Mouse (Mus musculus): ENCODE results near the gene Wipf2. TPM values are rescaled to one million over a fixed set of nuclear protein-coding genes. Genes with fewer than 3 reads are reported as not detected.
"Not testable (repeated sequence)": the region's sequence is repeated elsewhere in the genome, so short reads cannot be mapped to it uniquely, and the experiment has no call there.

Wipf2 gene
- polyA plus RNA-seq (2015; fragmentation: Nextera tagmentation; extraction: Ambion mirVana) = 1.3 TPM in 2 replicates

- peak; percentile 92 for DNase-seq
- Histone ChIP-seq H3K4me2 (peak within 1 kb of the TSS; percentile 85), H3K4me1 (replicated peaks) (peaks cover 24% of the 10 kb centered on the region), H3K9ac (peak within 1 kb of the TSS; percentile 89), H3K9me3 (replicated peaks) (no peaks in the 10 kb centered on the region), H3K4me3 (replicated peaks) (peak within 1 kb of the TSS; percentile 79), H3K27me3 (no peaks in the 10 kb centered on the region), H3K36me3 (peaks cover 22% of the 10 kb centered on the region), H3K27ac (peak within 1 kb of the TSS; percentile 86)
- 8% methylated on average over 40 of the region's 41 CpGs for WGBS (ENCODE audit: insufficient replicate concordance)
- peak; percentile 91 for ATAC-seq (ENCODE audit: low read depth)
Measured at GRCm38 (mm10) chr11:98863028-98863750, at the start of gene Wipf2. Gene Wipf2, plus strand, starts transcription at chr11:98863638.

- Histone ChIP-seq H3K36me3 (peaks cover 95% of the 10 kb centered on the region), H3K9ac (no peak overlapping the region)
- 52% methylated on average over 1 of the region's 1 CpGs for WGBS (ENCODE audit: insufficient replicate concordance)
Measured at GRCm38 (mm10) chr11:98816706-98817239, 46.7 kb upstream of the Wipf2 start.

GRCm38 (mm10) chr11:98820968-98821367 is 42.5 kb upstream of the Wipf2 start:
- H3K36me3 ChIP-seq = peaks cover 96% of the 10 kb centered on the region
- H3K27ac ChIP-seq = no peak overlapping the region; the same call in 1 of the 2 replicates
- WGBS (ENCODE audit: insufficient replicate concordance) = 38% methylated on average over 5 of the region's 5 CpGs
- H3K4me3 ChIP-seq (replicated peaks) = no peak overlapping the region
- 0 out of 2 replicates have a peak, but pooled peaks have one; percentile 48 for ATAC-seq (ENCODE audit: low read depth)
- no peak overlapping the region for H3K4me2 ChIP-seq
- no peak for DNase-seq
- no peak overlapping the region for H3K9ac ChIP-seq
- H3K9me3 ChIP-seq (replicated peaks) = no peaks in the 10 kb centered on the region
- H3K27me3 ChIP-seq = no peaks in the 10 kb centered on the region
- peaks cover 31% of the 10 kb centered on the region for H3K4me1 ChIP-seq (replicated peaks)

More at GRCm38 (mm10) chr11:98816706-98817239, 46.7 kb upstream of the Wipf2 start:
- Histone ChIP-seq H3K4me1 (replicated peaks) (peaks cover 36% of the 10 kb centered on the region), H3K4me3 (replicated peaks) (no peak overlapping the region), H3K27me3 (no peaks in the 10 kb centered on the region), H3K27ac (no peak overlapping the region), H3K9me3 (replicated peaks) (no peaks in the 10 kb centered on the region), H3K4me2 (no peak overlapping the region)
- DNase-seq (no peak), ATAC-seq (ENCODE audit: low read depth) (no peak)

GRCm38 (mm10) chr11:98826071-98826470 is 37.4 kb upstream of the Wipf2 start:
- Histone ChIP-seq H3K36me3 (peaks cover 97% of the 10 kb centered on the region), H3K4me1 (replicated peaks) (peaks cover 40% of the 10 kb centered on the region)
- not testable (repeated sequence) for DNase-seq; H3K4me2 ChIP-seq; H3K4me3 ChIP-seq (replicated peaks); H3K27ac ChIP-seq; H3K27me3 ChIP-seq; H3K9me3 ChIP-seq (replicated peaks); H3K9ac ChIP-seq
- 86% methylated on average over 2 of the region's 2 CpGs for WGBS (ENCODE audit: insufficient replicate concordance)
- peak; percentile 69 for ATAC-seq (ENCODE audit: low read depth)

- peak; percentile 52 for ATAC-seq (ENCODE audit: low read depth)
- Histone ChIP-seq H3K36me3 (peaks cover 97% of the 10 kb centered on the region), H3K4me3 (replicated peaks) (no peak overlapping the region), H3K4me2 (no peak overlapping the region), H3K4me1 (replicated peaks) (peaks cover 36% of the 10 kb centered on the region), H3K9me3 (replicated peaks) (no peaks in the 10 kb centered on the region), H3K27me3 (no peaks in the 10 kb centered on the region), H3K9ac (no peak overlapping the region), H3K27ac (peak overlapping the region; percentile 25)
- DNase-seq = no peak
- 17% methylated on average over 2 of the region's 2 CpGs for WGBS (ENCODE audit: insufficient replicate concordance)
Measured at GRCm38 (mm10) chr11:98827877-98828276, 35.6 kb upstream of the Wipf2 start.

GRCm38 (mm10) chr11:98829091-98829775 is 34.2 kb upstream of the Wipf2 start:
- Histone ChIP-seq H3K4me1 (replicated peaks) (peaks cover 36% of the 10 kb centered on the region), H3K9me3 (replicated peaks) (no peaks in the 10 kb centered on the region), H3K9ac (no peak overlapping the region), H3K27me3 (no peaks in the 10 kb centered on the region), H3K4me3 (replicated peaks) (no peak overlapping the region), H3K36me3 (peaks cover 97% of the 10 kb centered on the region), H3K27ac (no peak overlapping the region), H3K4me2 (no peak overlapping the region)
- 67% methylated on average over 12 of the region's 12 CpGs for WGBS (ENCODE audit: insufficient replicate concordance)
- ATAC-seq (ENCODE audit: low read depth) (no peak), DNase-seq (no peak)

GRCm38 (mm10) chr11:98829875-98830274 is 33.6 kb upstream of the Wipf2 start:
- Histone ChIP-seq H3K9ac (no peak overlapping the region), H3K4me1 (replicated peaks) (peaks cover 34% of the 10 kb centered on the region), H3K9me3 (replicated peaks) (no peaks in the 10 kb centered on the region), H3K36me3 (peaks cover 97% of the 10 kb centered on the region), H3K27me3 (no peaks in the 10 kb centered on the region), H3K4me3 (replicated peaks) (no peak overlapping the region), H3K4me2 (no peak overlapping the region), H3K27ac (no peak overlapping the region)
- ATAC-seq (ENCODE audit: low read depth) (no peak), DNase-seq (no peak)
- 85% methylated on average over 4 of the region's 4 CpGs for WGBS (ENCODE audit: insufficient replicate concordance)

GRCm38 (mm10) chr11:98835296-98835695 is 28.1 kb upstream of the Wipf2 start:
- no peak for ATAC-seq (ENCODE audit: low read depth)

GRCm38 (mm10) chr11:98835725-98836124 is 27.7 kb upstream of the Wipf2 start:
- peak overlapping the region; percentile 97; the same call in 1 of the 2 replicates for H3K4me2 ChIP-seq
- WGBS (ENCODE audit: insufficient replicate concordance) = 64% methylated on average over 3 of the region's 3 CpGs

More at GRCm38 (mm10) chr11:98835296-98835695, 28.1 kb upstream of the Wipf2 start:
- peaks cover 48% of the 10 kb centered on the region for H3K36me3 ChIP-seq
- no peaks in the 10 kb centered on the region for H3K9me3 ChIP-seq (replicated peaks)
- H3K4me1 ChIP-seq (replicated peaks) = peaks cover 26% of the 10 kb centered on the region
- no peak overlapping the region for H3K9ac ChIP-seq
- DNase-seq = no peak
- H3K27ac ChIP-seq = no peak overlapping the region
- H3K4me2 ChIP-seq = no peak overlapping the region
- 67% methylated on average over 5 of the region's 5 CpGs for WGBS (ENCODE audit: insufficient replicate concordance)
- H3K4me3 ChIP-seq (replicated peaks) = no peak overlapping the region
- H3K27me3 ChIP-seq = peaks cover 38% of the 10 kb centered on the region

GRCm38 (mm10) chr11:98836128-98836527 is 27.3 kb upstream of the Wipf2 start:
- Histone ChIP-seq H3K4me2 (peak overlapping the region; percentile 97), H3K4me1 (replicated peaks) (peaks cover 26% of the 10 kb centered on the region), H3K27me3 (peaks cover 43% of the 10 kb centered on the region), H3K36me3 (peaks cover 40% of the 10 kb centered on the region), H3K27ac (no peak overlapping the region), H3K4me3 (replicated peaks) (peak overlapping the region; percentile 68), H3K9ac (0 out of 2 replicates have a peak overlapping the region, but pooled peaks have one; percentile 18), H3K9me3 (replicated peaks) (no peaks in the 10 kb centered on the region)
- ATAC-seq (ENCODE audit: low read depth) (peak; percentile 60), DNase-seq (no peak)
- 24% methylated on average over 7 of the region's 7 CpGs for WGBS (ENCODE audit: insufficient replicate concordance)

More at GRCm38 (mm10) chr11:98835725-98836124, 27.7 kb upstream of the Wipf2 start:
- peaks cover 26% of the 10 kb centered on the region for H3K4me1 ChIP-seq (replicated peaks)
- peaks cover 41% of the 10 kb centered on the region for H3K27me3 ChIP-seq
- no peaks in the 10 kb centered on the region for H3K9me3 ChIP-seq (replicated peaks)
- ATAC-seq (ENCODE audit: low read depth) (no peak), DNase-seq (no peak)
- no peak overlapping the region for H3K27ac ChIP-seq
- H3K36me3 ChIP-seq = peaks cover 44% of the 10 kb centered on the region
- no peak overlapping the region for H3K9ac ChIP-seq
- no peak overlapping the region for H3K4me3 ChIP-seq (replicated peaks)

GRCm38 (mm10) chr11:98836651-98837141 is 26.7 kb upstream of the Wipf2 start, which contains the start of gene Rapgefl1:
Gene Rapgefl1, plus strand, starts transcription at chr11:98836785.
- Histone ChIP-seq H3K4me3 (replicated peaks) (peak within 1 kb of the TSS; percentile 68), H3K4me2 (peak within 1 kb of the TSS; percentile 97), H3K9ac (peak within 1 kb of the TSS; percentile 72), H3K4me1 (replicated peaks) (peaks cover 26% of the 10 kb centered on the region), H3K36me3 (peaks cover 34% of the 10 kb centered on the region), H3K27ac (no peak within 1 kb of the TSS), H3K27me3 (peaks cover 43% of the 10 kb centered on the region), H3K9me3 (replicated peaks) (no peaks in the 10 kb centered on the region)
- ATAC-seq (ENCODE audit: low read depth) (peak; percentile 91), DNase-seq (peak; percentile 73)
- WGBS (ENCODE audit: insufficient replicate concordance) = under 1% methylated on average over 43 of the region's 48 CpGs
